Mouse (Mus musculus): Measurements from ENCODE around the gene Itgb7. TPM values are rescaled to one million over a fixed set of nuclear protein-coding genes. Genes with fewer than 3 reads are reported as not detected.

Itgb7 gene
- polyA plus RNA-seq, 1 experiment from 2014 or later, result 1.3 TPM

- H3K9ac ChIP-seq (ENCODE audit: low read length), result no peak overlapping the region
- no peak overlapping the region for H3K4me3 ChIP-seq (ENCODE audit: low read depth, low read length)
- H3K36me3 ChIP-seq (ENCODE audit: control insufficient read depth, insufficient read depth, low read length), result no peaks in the 10 kb centered on the region
- H3K27ac ChIP-seq (ENCODE audit: low read depth, low read length), result no peak overlapping the region
- H3K27me3 ChIP-seq (ENCODE audit: control insufficient read depth, insufficient read depth, low read length), result no peaks in the 10 kb centered on the region
- WGBS, result 56% methylated on average over 6 of the region's 6 CpGs
- H3K9me3 ChIP-seq (ENCODE audit: control insufficient read depth, low read length), result no peaks in the 10 kb centered on the region
- ATAC-seq (ENCODE audit: insufficient read depth, low FRiP score, low TSS enrichment), result no peak
- no peak overlapping the region for H3K4me2 ChIP-seq (ENCODE audit: low read depth)
- peak; percentile 34 for DNase-seq (ENCODE audit: low spot score)
- no peaks in the 10 kb centered on the region for H3K4me1 ChIP-seq (ENCODE audit: control insufficient read depth, insufficient read depth, low read length)
These were observed 64.1 kb downstream of the Itgb7 start for GRCm38 (mm10) chr15:102167620-102168021.

Other genes with a start within 250 kb of the Itgb7 start
- gene Krt8, start 227.5 kb downstream of the Itgb7 start, polyA plus RNA-seq (2014; fragmentation: Nextera tagmentation; extraction: Ambion mirVana), result 13.1 and 13.5 TPM in 2 replicates
- gene Krt18, start 203.8 kb downstream of the Itgb7 start, polyA plus RNA-seq (2014; fragmentation: Nextera tagmentation; extraction: Ambion mirVana), result 8.1 and 10.1 TPM in 2 replicates
- gene Eif4b, start 158.2 kb downstream of the Itgb7 start, polyA plus RNA-seq (2014; fragmentation: Nextera tagmentation; extraction: Ambion mirVana), result 113 and 121 TPM in 2 replicates
- 11.4 and 13.2 TPM in 2 replicates for gene Tns2, start 131.5 kb downstream of the Itgb7 start, polyA plus RNA-seq (2014; fragmentation: Nextera tagmentation; extraction: Ambion mirVana)
- gene Spryd3, start 95.7 kb downstream of the Itgb7 start, polyA plus RNA-seq (2014; fragmentation: Nextera tagmentation; extraction: Ambion mirVana), result 15.5 and 17.0 TPM in 2 replicates
- 0.22 and 0.34 TPM in 2 replicates for gene Igfbp6, start 87.6 kb downstream of the Itgb7 start, polyA plus RNA-seq (2014; fragmentation: Nextera tagmentation; extraction: Ambion mirVana)
- 0.13 and 0.22 TPM in 2 replicates for gene Soat2, start 81.4 kb downstream of the Itgb7 start, polyA plus RNA-seq (2014; fragmentation: Nextera tagmentation; extraction: Ambion mirVana)
- 65.4 and 66.9 TPM in 2 replicates for gene Zfp740, start 28.7 kb downstream of the Itgb7 start, polyA plus RNA-seq (2014; fragmentation: Nextera tagmentation; extraction: Ambion mirVana)
- gene Csad, start 27.2 kb downstream of the Itgb7 start, polyA plus RNA-seq (2014; fragmentation: Nextera tagmentation; extraction: Ambion mirVana), result 32.8 TPM in 2 replicates
- 24.0 and 26.4 TPM in 2 replicates for gene Rarg, start 25.6 kb upstream of the Itgb7 start, polyA plus RNA-seq (2014; fragmentation: Nextera tagmentation; extraction: Ambion mirVana)
- 0.20 and 0.39 TPM in 2 replicates for gene Gm9918, start 38.6 kb upstream of the Itgb7 start, polyA plus RNA-seq (2014; fragmentation: Nextera tagmentation; extraction: Ambion mirVana)
- gene Mfsd5, start 47.5 kb upstream of the Itgb7 start, polyA plus RNA-seq (2014; fragmentation: Nextera tagmentation; extraction: Ambion mirVana), result 59.7 and 66.7 TPM in 2 replicates
- 36.2 and 37.9 TPM in 2 replicates for gene Espl1, start 64.3 kb upstream of the Itgb7 start, polyA plus RNA-seq (2014; fragmentation: Nextera tagmentation; extraction: Ambion mirVana)
- gene Pfdn5, start 94.2 kb upstream of the Itgb7 start, polyA plus RNA-seq (2014; fragmentation: Nextera tagmentation; extraction: Ambion mirVana), result 386 and 396 TPM in 2 replicates
- 92.9 and 102 TPM in 2 replicates for gene Myg1, start 99.8 kb upstream of the Itgb7 start, polyA plus RNA-seq (2014; fragmentation: Nextera tagmentation; extraction: Ambion mirVana)
- gene Aaas, start 118.8 kb upstream of the Itgb7 start, polyA plus RNA-seq (2014; fragmentation: Nextera tagmentation; extraction: Ambion mirVana), result 84.7 and 86.7 TPM in 2 replicates
- gene Sp7, start 135.2 kb upstream of the Itgb7 start, polyA plus RNA-seq (2014; fragmentation: Nextera tagmentation; extraction: Ambion mirVana), result 0.70 and 0.96 TPM in 2 replicates
- 10.4 and 11.1 TPM in 2 replicates for gene Sp1, start 174.2 kb upstream of the Itgb7 start, polyA plus RNA-seq (2014; fragmentation: Nextera tagmentation; extraction: Ambion mirVana)
- gene Amhr2, start 213.4 kb upstream of the Itgb7 start, polyA plus RNA-seq (2014; fragmentation: Nextera tagmentation; extraction: Ambion mirVana), result 0.53 TPM in 1 of 2 replicates, not detected in the other
- 80.9 and 88.6 TPM in 2 replicates for gene Prr13, start 227.1 kb upstream of the Itgb7 start, polyA plus RNA-seq (2014; fragmentation: Nextera tagmentation; extraction: Ambion mirVana)
- gene Pcbp2, start 238.6 kb upstream of the Itgb7 start, polyA plus RNA-seq (2014; fragmentation: Nextera tagmentation; extraction: Ambion mirVana), result 220 and 232 TPM in 2 replicates

Data from neural tube, embryonic 11.5 days (tissue).